Mouse (Mus musculus): ENCODE measurements at regions not wholly inside any gene's neighbourhood (a gene's known extent, or its start where the extent isn't known, plus 50 kb on each side); places are given as distances from the start of the nearest gene placed in this dataset.

DNA sequence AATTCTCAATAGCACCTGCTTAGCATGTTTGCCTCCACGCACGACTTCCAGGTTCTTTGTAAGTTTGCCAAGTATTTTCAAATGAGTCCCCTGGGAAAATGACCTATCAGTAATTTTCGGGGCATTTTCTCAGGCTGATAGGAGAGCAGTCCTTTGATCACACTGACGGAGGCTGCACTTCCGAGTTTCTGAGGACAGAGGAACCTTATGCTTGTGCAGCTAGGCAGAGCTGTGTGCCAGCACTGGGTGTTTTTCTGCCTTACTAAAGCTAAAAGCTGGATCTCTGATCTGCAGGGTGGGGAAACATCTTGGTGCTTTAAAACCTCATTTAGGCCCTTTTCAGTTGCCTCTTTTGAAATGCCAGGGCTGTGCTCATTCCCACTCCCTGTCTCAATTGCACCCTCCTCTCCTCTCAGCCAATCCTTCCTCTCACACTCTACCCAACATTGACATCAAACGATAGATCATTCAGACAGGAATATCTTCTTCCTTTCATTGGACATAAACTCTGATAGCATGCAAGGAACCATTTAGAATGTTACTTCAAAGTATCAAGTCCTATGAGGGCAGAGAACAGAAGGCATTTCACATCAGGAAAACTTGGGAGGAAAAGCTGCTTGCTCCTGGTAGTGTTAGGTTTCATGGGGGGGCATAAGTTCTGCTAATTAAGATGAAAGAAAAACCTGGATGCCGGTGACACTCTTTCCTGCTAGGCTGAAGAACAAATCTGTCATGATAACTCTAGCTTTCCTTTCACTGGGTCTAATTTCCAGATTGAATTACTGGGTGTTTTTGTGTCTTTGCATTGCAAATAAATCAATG is 95.3 kb downstream of the Lurap1l start:
- no peak for DNase-seq

DNA sequence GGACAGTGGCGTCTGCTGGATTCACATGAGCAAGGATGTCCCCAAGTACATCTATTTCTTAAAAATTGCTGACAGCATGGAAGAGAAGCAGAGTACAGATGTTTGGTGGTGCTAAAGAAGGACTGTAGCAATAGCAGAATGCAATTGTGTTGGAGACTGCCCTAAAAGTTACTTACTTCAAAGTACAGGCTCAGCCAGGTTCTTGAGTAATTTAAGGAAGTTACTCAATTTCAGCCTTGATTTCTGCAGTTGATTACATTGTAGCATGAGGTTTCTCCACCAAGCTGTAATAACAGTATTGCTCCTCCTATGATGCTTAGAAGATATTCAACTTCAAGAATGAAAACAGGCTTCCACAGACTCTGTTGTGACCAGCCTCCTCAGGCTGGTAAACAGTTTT is 96.1 kb downstream of the Lurap1l start:
- DNase-seq: no peak

DNA sequence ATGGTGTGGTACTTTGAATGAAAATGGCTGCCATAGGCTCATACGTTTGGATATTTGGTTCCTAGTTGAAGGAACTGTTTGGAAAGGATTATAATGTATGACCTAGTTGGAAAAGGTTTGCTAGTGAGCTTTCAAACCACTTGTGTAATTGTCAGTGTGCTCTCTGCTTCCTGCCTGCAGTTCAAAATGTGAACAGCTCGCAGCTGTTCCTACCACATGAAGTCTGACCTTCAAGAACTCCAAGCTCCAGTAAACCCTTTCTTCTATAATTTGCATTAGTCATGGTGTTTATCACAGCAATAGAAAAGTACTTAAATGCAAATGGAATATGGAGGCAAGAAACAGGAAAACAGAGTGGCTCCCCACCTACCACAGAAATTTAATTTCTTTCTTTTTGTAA is 111.4 kb downstream of the Lurap1l start:
- no peak for DNase-seq

- DNase-seq: no peak
Measured at GRCm38 (mm10) chr4:81023436-81023983, 113.1 kb downstream of the Lurap1l start.

GRCm38 (mm10) chr4:81027558-81027957 is 117.1 kb downstream of the Lurap1l start:
- DNase-seq: no peak

DNA sequence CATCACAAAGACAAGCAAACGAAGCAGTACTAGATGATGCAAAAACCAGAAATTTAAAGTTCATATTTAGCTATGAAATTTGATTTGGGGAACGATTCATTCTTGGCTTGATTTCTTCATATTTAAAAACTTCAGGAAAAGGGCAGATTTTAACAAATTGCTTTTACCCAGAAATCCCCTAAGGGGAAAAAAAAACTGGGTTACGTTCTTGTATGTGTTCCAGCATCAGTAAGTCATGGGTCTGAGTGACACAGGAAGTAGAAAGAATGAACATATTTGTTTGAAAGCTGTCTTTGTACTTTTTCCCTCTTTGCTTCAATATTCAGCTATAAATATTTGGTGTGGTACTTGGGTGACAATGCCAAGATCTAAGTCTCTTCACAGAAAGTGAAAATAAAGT is 120.2 kb downstream of the Lurap1l start:
- no peak for DNase-seq

GRCm38 (mm10) chr4:81037336-81037902 is 127.0 kb downstream of the Lurap1l start:
- no peak for DNase-seq

- no peak for DNase-seq
Measured at GRCm38 (mm10) chr4:81058227-81058626, 147.8 kb downstream of the Lurap1l start.

DNA sequence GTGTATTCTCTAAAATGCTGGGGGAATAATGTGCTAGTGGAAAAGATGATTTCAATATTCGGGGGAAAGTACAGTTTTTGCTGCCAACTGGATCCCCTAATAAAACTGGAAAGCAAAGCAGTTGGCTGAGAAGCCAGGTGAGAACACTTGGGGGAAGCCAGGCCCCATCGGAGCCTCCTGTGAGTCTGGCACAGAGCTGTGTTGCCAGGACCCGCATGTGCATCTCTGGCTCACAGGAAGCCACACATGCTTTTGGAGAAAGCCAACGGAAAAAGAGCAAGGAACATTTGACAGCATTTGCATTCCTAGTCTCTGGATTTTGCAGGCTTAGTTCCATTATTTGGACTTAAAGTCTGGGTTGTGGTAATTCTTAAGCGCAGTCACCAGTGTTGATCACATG is 148.4 kb downstream of the Lurap1l start:
- no peak for DNase-seq

- DNase-seq: peak in 1 of 2 experiments; percentile 0
Measured at GRCm38 (mm10) chr4:81059356-81059755, 148.9 kb downstream of the Lurap1l start.

- no peak for DNase-seq
Measured at GRCm38 (mm10) chr4:81082290-81082947, 172.0 kb downstream of the Lurap1l start.

DNA sequence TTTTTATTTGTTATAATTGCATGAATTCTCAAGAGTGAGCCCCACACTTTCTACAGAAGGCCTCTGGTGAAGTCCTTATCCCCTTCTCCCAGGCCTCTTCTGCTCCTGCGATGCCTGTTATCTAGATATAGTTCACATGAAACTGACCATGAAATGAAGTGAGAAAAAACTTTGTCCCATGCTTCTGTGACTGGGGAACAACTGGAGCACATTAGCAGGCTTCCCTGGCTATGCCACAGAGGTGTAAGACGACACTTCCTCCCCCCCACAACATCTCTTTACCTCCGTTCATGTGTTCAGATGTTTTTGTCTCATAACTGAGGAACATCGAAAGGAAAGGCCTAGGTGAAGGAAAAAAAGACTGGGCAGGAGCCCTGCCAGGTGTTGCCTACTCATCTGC is 174.7 kb downstream of the Lurap1l start:
- DNase-seq: no peak

DNA sequence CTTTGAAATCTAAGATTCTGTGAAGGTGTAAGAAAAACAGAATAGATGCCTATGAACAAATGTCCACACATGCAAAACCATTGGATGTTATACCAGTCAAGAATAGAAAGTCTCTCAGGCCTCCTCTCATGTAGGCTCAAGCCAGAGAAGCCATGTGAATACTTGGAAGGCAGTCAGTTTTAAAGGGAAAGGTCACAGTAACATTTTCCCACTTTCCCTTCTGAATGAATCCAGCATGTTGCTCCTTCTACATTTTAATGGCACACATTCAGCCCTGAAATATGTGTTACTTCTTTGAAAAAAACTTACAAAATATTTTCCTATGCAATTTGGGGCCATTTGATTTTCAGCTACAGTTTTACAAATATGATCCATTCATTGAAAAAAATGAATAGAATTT is 186.1 kb downstream of the Lurap1l start:
- no peak for DNase-seq

DNA sequence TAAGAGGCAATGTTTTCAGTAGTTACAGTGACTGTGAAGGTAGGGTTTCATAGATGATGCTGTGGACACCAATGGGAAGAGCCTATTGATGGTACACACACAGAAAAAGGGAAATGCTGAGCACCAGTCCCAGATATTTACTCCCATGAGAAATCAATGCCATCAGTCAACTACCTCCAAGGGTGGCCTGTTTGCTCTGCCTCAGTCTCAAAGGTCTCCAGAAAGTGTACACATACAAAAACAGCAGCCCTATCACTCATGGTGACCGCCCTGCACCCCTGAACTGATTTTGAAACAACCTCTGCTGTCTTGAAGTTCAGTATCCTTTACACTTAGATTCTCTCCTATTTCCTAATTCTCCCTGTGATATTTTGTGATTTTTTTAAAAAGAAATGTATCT is 187.2 kb downstream of the Lurap1l start:
- no peak for DNase-seq

DNA sequence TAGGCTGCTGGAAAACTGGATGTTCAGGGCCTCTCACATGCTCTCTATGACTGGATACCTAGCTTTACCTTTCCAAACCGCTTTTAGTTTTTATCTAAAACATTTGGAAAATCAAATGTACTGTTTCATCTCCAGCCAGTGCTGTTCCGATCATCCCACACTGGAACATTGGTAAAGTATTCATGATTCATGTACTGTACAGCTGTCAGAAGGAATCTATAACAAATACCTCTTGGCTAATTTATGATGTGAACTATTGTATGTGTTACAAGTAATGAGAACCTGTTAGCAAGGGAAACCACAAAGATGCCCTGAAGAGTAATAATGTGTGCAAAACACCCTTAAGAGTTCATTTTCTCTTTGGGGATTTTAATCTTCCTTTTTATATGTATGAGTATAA is 190.6 kb downstream of the Lurap1l start:
- no peak for DNase-seq

- no peak for DNase-seq
Measured at GRCm38 (mm10) chr4:81111307-81111706, 200.9 kb downstream of the Lurap1l start.

GRCm38 (mm10) chr4:81116411-81116810 is 206.0 kb downstream of the Lurap1l start:
- no peak for DNase-seq

DNA sequence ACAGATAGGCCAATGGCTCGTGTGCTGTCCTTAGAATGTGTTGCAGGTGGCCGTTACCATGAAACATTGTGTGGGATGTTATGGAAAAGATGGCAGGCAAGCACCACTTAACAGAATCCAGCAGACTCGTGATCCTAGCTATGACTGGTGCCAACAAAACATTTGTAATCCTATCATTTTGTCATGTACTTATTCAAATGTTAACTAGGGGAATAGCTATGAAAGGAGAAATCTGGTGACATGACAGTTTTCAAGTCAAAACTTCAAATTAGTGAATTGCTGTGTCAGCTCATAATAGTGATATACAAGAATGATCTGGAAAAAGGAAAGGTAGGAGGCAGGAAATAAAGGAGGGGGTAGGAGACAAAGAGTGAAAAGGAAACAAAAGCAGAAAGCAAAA is 213.7 kb downstream of the Lurap1l start:
- no peak for DNase-seq

GRCm38 (mm10) chr4:81129874-81130273 is 219.4 kb downstream of the Lurap1l start:
- DNase-seq: no peak

DNA sequence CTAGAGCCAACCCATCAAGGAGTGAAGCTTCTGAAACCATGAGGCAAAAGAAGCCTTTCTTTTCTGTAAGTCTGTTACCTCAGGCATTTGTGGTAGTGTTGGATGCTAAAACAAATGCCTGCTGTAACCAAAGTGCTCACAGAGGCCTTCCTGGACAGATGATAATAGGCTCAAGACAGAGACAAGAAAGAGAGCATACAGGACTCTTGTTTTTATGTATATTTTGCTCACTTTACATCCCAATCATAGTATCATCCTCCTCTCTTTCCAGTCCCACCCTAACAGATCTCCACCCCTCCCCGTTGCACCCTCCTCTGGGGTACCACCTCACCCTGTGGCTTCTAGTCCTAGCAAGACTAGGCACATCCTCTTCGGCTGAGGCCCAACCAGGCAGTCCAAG is 262.7 kb downstream of the Lurap1l start:
- DNase-seq: no peak

- DNase-seq: no peak
Measured at GRCm38 (mm10) chr4:81177443-81178041, 265.1 kb downstream of the Mpdz start.

GRCm38 (mm10) chr4:81178047-81178781 is 264.4 kb downstream of the Mpdz start:
- no peak for DNase-seq
